Mouse (Mus musculus) urinary bladder, postnatal 10 days (tissue): ENCODE results near the gene Cwf19l1.

Experiments
- DNase-seq: peaks from one replicate; pipeline ENCODE4 v3.0.0; 2022; ENCODE audit warnings: low spot score

The Cwf19l1 gene

GRCm38 (mm10) chr19:44060226-44060625 lies 75.5 kb downstream of the Cwf19l1 start:
- no peak for DNase-seq
